Mouse (Mus musculus) myocyte (in vitro differentiated cells): Measurements from ENCODE around the gene Tns2.

ENCODE experiments used
- CEBPB ChIP-seq: IDR thresholded peaks from 2 replicates; pipeline ENCODE4 v1.6.1; 2011; ENCODE audit warnings: mild to moderate bottlenecking, moderate library complexity; ENCODE audit not compliant: poor library complexity, insufficient read depth, severe bottlenecking
- E2F4 ChIP-seq: IDR thresholded peaks from one replicate; pipeline ENCODE4 v1.6.1; 2011; ENCODE audit warnings: mild to moderate bottlenecking, control low read depth, moderate library complexity; ENCODE audit not compliant: insufficient read depth
- MAX ChIP-seq: IDR thresholded peaks from one replicate; pipeline ENCODE4 v1.6.1; 2011; ENCODE audit warnings: low read depth, mild to moderate bottlenecking, control low read depth
- MYOD1 ChIP-seq, 3 experiments: IDR thresholded peaks; one replicate each; pipeline ENCODE4 v1.6.1; 2011; ENCODE audit warnings: control low read depth in 2 of 3, low read depth in 2 of 3, mild to moderate bottlenecking in 2 of 3, moderate library complexity in 1 of 3; ENCODE audit not compliant: insufficient read length in 2 of 3, control insufficient read depth in 1 of 3
- MYOG ChIP-seq, 3 experiments: IDR thresholded peaks; one replicate each; pipeline ENCODE4 v1.6.1; 2011; ENCODE audit warnings: control low read depth in 2 of 3, low read depth in 2 of 3, mild to moderate bottlenecking in 2 of 3; ENCODE audit not compliant: insufficient read length in 2 of 3, control insufficient read depth in 1 of 3, insufficient read depth in 1 of 3
- POLR2A ChIP-seq: IDR thresholded peaks from one replicate; pipeline ENCODE4 v1.6.1; 2011; ENCODE audit warnings: low read depth, mild to moderate bottlenecking, control low read depth, moderate library complexity; ENCODE audit not compliant: insufficient read length
- POLR2AphosphoS2 ChIP-seq: IDR thresholded peaks from one replicate; pipeline ENCODE4 v1.6.1; 2011; ENCODE audit warnings: low read depth, control low read depth; ENCODE audit not compliant: insufficient read length
- REST ChIP-seq: IDR thresholded peaks from one replicate; pipeline ENCODE4 v1.6.1; 2011; ENCODE audit warnings: mild to moderate bottlenecking, control low read depth, moderate library complexity; ENCODE audit not compliant: insufficient read depth, insufficient read length
- SRF ChIP-seq: IDR thresholded peaks from one replicate; pipeline ENCODE4 v1.6.1; 2011; ENCODE audit warnings: low read depth; ENCODE audit not compliant: control insufficient read depth, insufficient read length
- TCF12 ChIP-seq: IDR thresholded peaks from one replicate; pipeline ENCODE4 v1.6.1; 2011; ENCODE audit warnings: mild to moderate bottlenecking, control low read depth; ENCODE audit not compliant: poor library complexity, insufficient read depth, severe bottlenecking
- TCF3 ChIP-seq: IDR thresholded peaks from one replicate; pipeline ENCODE4 v1.6.1; 2011; ENCODE audit warnings: low read depth, control low read depth; ENCODE audit not compliant: insufficient read length
- USF1 ChIP-seq: IDR thresholded peaks from one replicate; pipeline ENCODE4 v1.6.1; 2011; ENCODE audit warnings: low read depth, mild to moderate bottlenecking, control low read depth, moderate library complexity

- TF ChIP-seq POLR2A (no peak), MYOG (IDR thresholded peaks at IDR 0.05; ENCODE audit: control insufficient read depth in 1 of 3, insufficient read depth in 1 of 3, insufficient read length in 2 of 3, low read depth in 2 of 3) (no peak), POLR2AphosphoS2 (no peak), USF1 (no peak), MAX (no peak), SRF (no peak), E2F4 (no peak), TCF12 (no peak), TCF3 (no peak), CEBPB (no peak), MYOD1 (IDR thresholded peaks at IDR 0.05; ENCODE audit: control insufficient read depth in 1 of 3, insufficient read length in 2 of 3, low read depth in 2 of 3) (no peak), REST (no peak)
Observed at GRCm38 (mm10) chr15:102070476-102071467, 29.4 kb upstream of the Tns2 start.
